Mouse (Mus musculus) cortical plate, adult 2 months (tissue): Measurements from ENCODE around the gene Apod.

Source experiments
- CTCF ChIP-seq: fragments of 200-500 bp; IDR thresholded peaks from 2 replicates; pipeline ENCODE4 v1.5.1; 2011; ENCODE audit warnings: mild to moderate bottlenecking, control low read depth, low read length; ENCODE audit not compliant: insufficient read depth; ENCODE audit errors: extremely low read depth
- POLR2A ChIP-seq: fragments of 200-500 bp; IDR thresholded peaks from 2 replicates; pipeline ENCODE4 v1.6.1; 2011; ENCODE audit warnings: mild to moderate bottlenecking, low read length, control low read depth; ENCODE audit not compliant: insufficient read depth; ENCODE audit errors: extremely low read depth

- no peak for TF ChIP-seq POLR2A
- TF ChIP-seq CTCF, result no peak
Observed at GRCm38 (mm10) chr16:31342556-31342955, 27.9 kb upstream of the Apod start.
